Mouse (Mus musculus) CD8-positive naive resting alpha-beta T cell, adult 57 days (primary cell): ENCODE data around the gene Ptger4. TPM values are rescaled to one million over a fixed set of nuclear protein-coding genes. Genes with fewer than 3 reads are reported as not detected.

Experiments used
- total RNA-seq: library from RNA; stranded (reverse); gene quantifications from one replicate; pipeline ENCODE4 v1.2.4, GENCODE M21; 2023

Gene Ptger4
- total RNA-seq: 52.4 TPM

DNA sequence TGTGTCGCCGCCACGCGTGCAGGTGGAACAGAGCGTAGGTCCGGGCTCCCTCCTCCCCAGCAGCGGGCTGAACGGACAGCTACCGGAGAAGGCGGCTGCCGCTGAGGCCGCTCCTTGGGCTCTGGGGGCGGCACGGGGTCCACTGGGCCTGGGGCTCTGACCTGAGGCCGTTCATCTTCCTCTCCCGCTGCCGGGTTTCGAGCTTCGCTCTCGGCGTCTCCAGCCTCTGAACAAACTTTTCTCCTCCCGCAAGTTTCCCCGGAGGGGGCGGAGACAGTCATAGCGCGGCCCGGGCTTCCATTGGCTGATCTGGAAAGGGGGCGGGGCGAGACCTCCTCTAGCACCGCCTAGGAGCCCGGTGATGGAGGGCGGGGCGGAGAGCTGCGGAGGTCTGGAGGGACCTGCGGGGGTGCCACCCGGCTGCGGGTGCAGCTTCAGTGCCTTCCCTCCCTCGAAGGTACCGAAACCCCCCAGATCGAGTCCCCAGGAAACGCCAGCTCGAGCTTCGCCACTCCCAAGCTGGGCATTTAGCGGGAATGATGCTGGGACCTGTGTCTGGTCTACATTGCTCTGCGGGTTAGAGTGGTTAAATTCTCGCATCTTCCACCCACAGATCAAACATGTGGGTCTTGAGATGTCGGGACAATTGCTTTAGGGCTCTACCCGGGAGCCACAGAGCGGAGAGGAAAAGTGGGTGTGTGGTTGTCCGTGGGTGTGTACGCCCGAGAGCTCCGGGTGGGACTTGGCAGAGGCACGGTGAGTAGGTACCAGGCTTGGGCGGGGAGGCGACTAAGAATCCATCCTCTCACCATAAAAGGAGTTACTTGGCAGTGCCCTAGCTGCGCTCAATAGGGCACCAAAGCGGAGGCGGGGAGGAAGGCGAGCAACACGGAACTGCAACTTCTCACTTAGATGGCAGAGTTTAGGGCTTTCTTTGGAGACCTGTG is at the start of gene Ptger4:
TSS of gene Ptger4 (minus strand) at position 229 of the 947 bp plus-strand sequence.

DNA sequence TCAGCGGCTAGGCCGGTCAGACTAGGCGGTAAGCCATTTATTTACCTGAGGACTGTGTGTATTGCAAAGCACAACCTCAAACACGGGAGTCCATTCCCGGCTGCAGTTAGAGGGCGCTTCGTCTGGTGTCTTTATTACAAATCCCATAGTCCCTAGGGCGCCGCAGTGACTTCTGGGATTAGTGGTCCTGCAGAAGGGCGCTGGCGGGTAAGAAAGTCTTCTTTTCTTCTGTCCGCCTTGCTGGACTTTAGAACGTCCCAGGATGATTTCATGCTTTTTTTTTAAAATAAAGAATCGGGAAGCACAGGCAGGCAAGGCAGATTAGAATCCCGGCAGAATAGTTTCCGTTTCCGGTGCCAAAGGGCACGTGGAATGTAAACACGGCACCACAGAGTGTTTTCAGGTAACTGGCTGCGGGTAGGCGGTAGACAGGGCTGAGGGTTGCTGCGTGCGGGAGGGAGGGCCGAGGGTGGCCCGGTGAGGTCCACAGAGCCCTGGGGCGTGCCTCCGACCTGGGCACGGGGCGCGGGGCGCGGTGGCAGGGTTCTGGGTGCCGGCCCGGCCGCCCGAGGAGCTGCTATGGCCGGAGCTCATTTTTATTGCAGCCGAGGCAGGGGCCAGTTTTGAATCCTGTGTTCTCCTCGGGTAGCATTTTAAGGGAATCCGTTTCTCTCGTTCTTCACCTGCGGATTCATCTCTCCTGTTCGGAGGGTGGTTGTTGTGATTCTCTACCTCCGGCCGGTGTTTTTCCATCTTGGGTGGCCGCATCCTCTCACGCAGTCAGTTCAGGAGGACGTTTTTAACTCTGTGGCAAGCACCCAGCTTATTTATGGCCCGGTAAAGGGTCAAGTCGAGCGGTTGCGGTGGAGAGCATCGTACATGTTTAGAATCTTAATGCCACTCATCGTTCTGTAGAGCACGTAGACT is 58.4 kb downstream of the Ptger4 start, which contains the start of gene Ttc33:
TSS of gene Ttc33 (plus strand) at position 160 of the 927 bp plus-strand sequence.

Other genes starting within 250 kb of the Ptger4 start
- not detected for gene C7, start 180.4 kb downstream of the Ptger4 start, total RNA-seq
- 88.0 TPM for gene Card6, start 135.6 kb downstream of the Ptger4 start, total RNA-seq
- 1,168 TPM for gene Rpl37, start 127.5 kb downstream of the Ptger4 start, total RNA-seq
- 25.7 TPM for gene Prkaa1, start 100.3 kb downstream of the Ptger4 start, total RNA-seq
- gene Ttc33, start 58.7 kb downstream of the Ptger4 start, total RNA-seq: 27.5 TPM